Mouse (Mus musculus) megakaryocyte-erythroid progenitor cell, adult 5 weeks (primary cell): ENCODE measurements around the gene Olfr1030. TPM values are rescaled to one million over a fixed set of nuclear protein-coding genes. Genes with fewer than 3 reads are reported as not detected.

ENCODE experiments used
- polyA plus RNA-seq: library from polyadenylated mRNA; stranded (reverse); fragments of >175 nt; gene quantifications from 2 replicates; pipeline ENCODE4 v1.2.3, GENCODE M21; 2012

Gene Olfr1030
- not detected in 2 replicates for polyA plus RNA-seq

DNA sequence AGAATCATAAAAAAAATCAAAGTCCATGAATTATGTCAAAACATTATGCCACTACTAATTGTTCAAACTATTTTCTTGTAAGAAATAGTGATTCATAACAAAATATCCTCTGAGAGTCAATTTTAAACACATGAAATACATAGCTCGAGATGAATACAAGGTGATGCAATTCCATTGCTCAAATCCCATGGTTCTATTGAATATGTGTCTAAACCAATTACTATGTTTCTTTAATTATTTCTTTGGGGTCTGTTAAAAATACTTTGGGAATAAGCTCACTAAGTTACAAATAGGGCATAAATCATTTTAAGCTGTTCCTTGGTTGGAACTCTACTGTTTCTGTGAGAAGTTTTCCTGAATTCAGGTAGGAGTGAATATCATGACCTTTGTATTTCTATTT is at the start of gene Olfr1030:
Gene Olfr1030 (plus strand): TSS at position 301 of the 400 bp plus-strand sequence.

DNA sequence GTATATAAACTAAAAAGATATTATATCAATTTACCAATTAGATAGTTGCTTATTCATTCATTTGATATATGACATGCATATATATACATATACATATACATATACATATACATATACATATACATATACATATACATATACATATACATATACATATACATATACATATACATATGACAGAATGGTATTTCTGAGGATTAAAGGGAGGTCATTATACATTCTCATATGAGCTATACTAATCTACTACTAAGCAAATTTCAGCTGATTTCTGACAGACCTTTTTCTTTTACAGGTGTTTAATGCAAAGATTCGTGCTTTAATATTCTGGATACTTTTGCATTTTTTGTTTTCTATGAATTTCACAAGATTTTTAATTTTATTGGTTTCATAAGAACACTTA is 28.9 kb upstream of the Olfr1030 start, which contains the start of gene Olfr1028:
Gene Olfr1028 (plus strand): TSS at position 301 of the 400 bp plus-strand sequence.

DNA sequence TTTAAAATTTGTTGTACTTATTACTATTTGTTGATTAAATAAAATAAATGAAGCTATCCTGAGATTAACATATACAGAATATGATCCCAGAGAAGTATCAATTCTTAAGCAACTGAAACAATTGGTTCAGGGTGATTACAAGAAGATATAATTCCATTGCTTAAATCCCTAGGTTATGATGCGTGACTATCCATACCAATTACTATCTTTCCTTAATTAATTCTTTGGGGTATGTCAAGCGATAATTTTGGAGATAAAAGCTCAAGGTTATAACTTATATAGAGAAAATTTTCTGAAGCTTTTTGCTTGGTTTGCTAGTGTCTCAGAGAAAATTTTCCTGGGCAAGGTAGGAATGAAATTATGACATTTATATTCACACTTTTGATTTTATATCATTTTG is 5.5 kb upstream of the Olfr1030 start, which contains the start of gene Olfr1029:
Gene Olfr1029 (plus strand): TSS at position 301 of the 400 bp plus-strand sequence.

DNA sequence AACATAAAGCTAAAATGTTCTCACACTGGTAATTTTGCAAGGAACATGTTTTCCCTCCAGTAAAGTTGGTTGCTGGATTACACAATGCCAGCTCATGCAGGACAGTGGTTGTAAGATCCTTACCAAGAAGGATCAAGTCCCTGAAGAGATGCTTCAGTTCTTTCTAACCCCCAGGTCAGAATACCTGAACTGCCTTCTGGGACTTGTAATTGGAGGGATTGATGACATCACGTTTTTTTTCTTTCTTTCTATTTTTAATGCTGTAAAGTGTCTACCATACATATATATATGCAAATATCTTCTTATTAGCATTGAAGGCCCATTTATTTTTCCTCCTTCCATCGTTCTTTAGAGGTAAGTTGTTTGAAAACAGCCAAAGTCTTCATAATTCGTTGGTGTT is 10.9 kb downstream of the Olfr1030 start, which contains the start of gene Olfr1031:
Gene Olfr1031 (plus strand): TSS at position 301 of the 400 bp plus-strand sequence.

DNA sequence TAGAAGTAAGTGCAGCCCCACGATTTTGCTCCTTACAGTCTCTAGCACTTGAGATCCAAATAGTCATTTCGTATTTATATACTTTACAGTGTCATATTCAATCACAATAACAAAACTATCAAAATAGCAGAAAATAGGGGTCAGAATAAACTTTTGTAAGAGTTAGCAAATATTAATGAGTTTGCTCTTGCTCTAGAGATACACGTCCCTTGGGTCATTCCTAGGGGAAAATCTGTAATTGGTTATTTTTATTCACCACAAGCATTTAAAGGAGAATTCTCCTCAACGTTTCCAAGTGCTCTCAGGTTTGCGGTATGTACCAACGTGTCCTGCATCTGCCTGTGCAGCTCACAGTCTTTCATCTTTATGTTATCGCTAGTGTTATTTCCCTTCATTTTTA is 26.2 kb downstream of the Olfr1030 start, which contains the start of gene Olfr1032:
Gene Olfr1032 (plus strand): TSS at position 301 of the 400 bp plus-strand sequence.

DNA sequence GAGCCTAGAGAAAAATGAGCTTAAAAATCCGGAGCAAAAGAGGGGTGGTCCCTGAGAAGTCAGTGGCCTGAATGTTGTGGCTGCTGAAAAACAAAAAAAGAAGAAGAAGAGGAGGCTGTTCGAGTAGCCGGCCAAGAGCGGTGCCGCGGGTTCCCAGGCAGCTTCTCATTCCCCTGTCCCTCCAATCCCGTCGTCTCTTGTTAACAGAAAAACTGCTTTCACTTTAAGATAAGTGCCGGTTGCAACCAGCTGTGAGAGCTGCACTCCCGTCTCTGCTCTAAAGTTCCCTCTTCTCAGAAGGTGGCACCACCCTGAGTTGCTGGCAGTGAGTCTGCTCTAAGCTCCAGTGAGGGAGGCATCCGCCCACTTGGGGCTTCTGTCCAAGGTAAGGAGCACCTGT is 41.3 kb downstream of the Olfr1030 start, which contains the start of gene Olfr1033:
Gene Olfr1033 (plus strand): TSS at position 228 of the 400 bp plus-strand sequence.

Other genes starting within 250 kb of the Olfr1030 start
- not detected in 2 replicates for gene Olfr1012, start 216.5 kb upstream of the Olfr1030 start, polyA plus RNA-seq
- not detected in 2 replicates for gene Olfr1013, start 212.2 kb upstream of the Olfr1030 start, polyA plus RNA-seq
- not detected in 2 replicates for gene Olfr1014, start 206.6 kb upstream of the Olfr1030 start, polyA plus RNA-seq
- not detected in 2 replicates for gene Olfr1015, start 197.3 kb upstream of the Olfr1030 start, polyA plus RNA-seq
- gene Olfr1016, start 176.7 kb upstream of the Olfr1030 start, polyA plus RNA-seq = not detected in 2 replicates
- gene Olfr1018, start 160.8 kb upstream of the Olfr1030 start, polyA plus RNA-seq = not detected in 2 replicates
- not detected in 2 replicates for gene Olfr1019, start 133.8 kb upstream of the Olfr1030 start, polyA plus RNA-seq
- gene Olfr1020, start 132.2 kb upstream of the Olfr1030 start, polyA plus RNA-seq = not detected in 2 replicates
- not detected in 2 replicates for gene Olfr1022, start 110.7 kb upstream of the Olfr1030 start, polyA plus RNA-seq
- gene Olfr1023, start 93.6 kb upstream of the Olfr1030 start, polyA plus RNA-seq = not detected in 2 replicates
- not detected in 2 replicates for gene Olfr1024, start 74.2 kb upstream of the Olfr1030 start, polyA plus RNA-seq
- not detected in 2 replicates for gene Olfr1025-ps1, start 64.1 kb upstream of the Olfr1030 start, polyA plus RNA-seq
- gene Olfr1026, start 57.7 kb upstream of the Olfr1030 start, polyA plus RNA-seq = not detected in 2 replicates
- gene Olfr1028, start 28.8 kb upstream of the Olfr1030 start, polyA plus RNA-seq = not detected in 2 replicates
- not detected in 2 replicates for gene Olfr1029, start 5.4 kb upstream of the Olfr1030 start, polyA plus RNA-seq
- gene Olfr1031, start 11.0 kb downstream of the Olfr1030 start, polyA plus RNA-seq = not detected in 2 replicates
- not detected in 2 replicates for gene Olfr1032, start 26.3 kb downstream of the Olfr1030 start, polyA plus RNA-seq
- gene Olfr1033, start 41.4 kb downstream of the Olfr1030 start, polyA plus RNA-seq = 0.02 TPM in 1 of 2 replicates, not detected in the other
- gene Olfr1034, start 66.6 kb downstream of the Olfr1030 start, polyA plus RNA-seq = not detected in 2 replicates
- not detected in 2 replicates for gene Olfr1036, start 94.7 kb downstream of the Olfr1030 start, polyA plus RNA-seq
- not detected in 2 replicates for gene Olfr1037, start 108.1 kb downstream of the Olfr1030 start, polyA plus RNA-seq
- gene Olfr1039, start 156.7 kb downstream of the Olfr1030 start, polyA plus RNA-seq = 0.02 TPM in 1 of 2 replicates, not detected in the other
- gene Olfr1040, start 167.5 kb downstream of the Olfr1030 start, polyA plus RNA-seq = not detected in 2 replicates
- gene Olfr1042, start 182.6 kb downstream of the Olfr1030 start, polyA plus RNA-seq = not detected in 2 replicates
- gene Olfr1043, start 188.2 kb downstream of the Olfr1030 start, polyA plus RNA-seq = not detected in 2 replicates
- not detected in 2 replicates for gene Olfr1044, start 198.5 kb downstream of the Olfr1030 start, polyA plus RNA-seq
- not detected in 2 replicates for gene Olfr52, start 206.4 kb downstream of the Olfr1030 start, polyA plus RNA-seq
- not detected in 2 replicates for gene Olfr1045, start 223.7 kb downstream of the Olfr1030 start, polyA plus RNA-seq
- gene Olfr1046, start 240.0 kb downstream of the Olfr1030 start, polyA plus RNA-seq = not detected in 2 replicates